Mouse (Mus musculus): ENCODE data around the gene Ttc29. TPM values are rescaled to one million over a fixed set of nuclear protein-coding genes. Genes with fewer than 3 reads are reported as not detected.
A peak's percentile ranks its signal among the peaks of the same experiment; 100 is the strongest.

Ttc29 gene
- total and polyA plus RNA-seq, 2 experiments from 2014 or later, result 0.05 TPM; not detected in 1

- Histone ChIP-seq H3K9me3 (replicated peaks; ENCODE audit: control insufficient read depth, low read length) (no peaks in the 10 kb centered on the region), H3K4me2 (ENCODE audit: low read depth, low read length) (peak within 1 kb of the TSS; percentile 52), H3K4me3 (ENCODE audit: low read depth, low read length) (peak within 1 kb of the TSS; percentile 38), H3K9ac (replicated peaks; ENCODE audit: low read depth, low read length) (no peak within 1 kb of the TSS), H3K27me3 (ENCODE audit: control insufficient read depth, insufficient read depth, low read length) (peaks cover 90% of the 10 kb centered on the region), H3K27ac (ENCODE audit: low read depth) (no peak within 1 kb of the TSS), H3K4me1 (ENCODE audit: control insufficient read depth, insufficient read depth) (no peaks in the 10 kb centered on the region), H3K36me3 (replicated peaks; ENCODE audit: control insufficient read depth, insufficient read depth, low read length) (no peaks in the 10 kb centered on the region)
- TF ChIP-seq CTCF (IDR thresholded peaks at IDR 0.05; ENCODE audit: low read depth), result no peak
- no peak for TF ChIP-seq EP300 (IDR thresholded peaks at IDR 0.05; ENCODE audit: low read depth)
- whole genome bisulfite sequencing, result 0% methylated on average over 54 of the region's 54 CpGs
- ATAC-seq (ENCODE audit: insufficient read depth, low read depth) (no peak), DNase-seq (ENCODE audit: low spot score) (no peak)
These were observed 223.1 kb downstream of the Ttc29 start, which contains the start of gene Pou4f2 for GRCm38 (mm10) chr8:78436071-78436651. Gene Pou4f2, minus strand, starts transcription at chr8:78436645.

GRCm38 (mm10) chr8:78436661-78437060 is 223.6 kb downstream of the Ttc29 start:
- Histone ChIP-seq H3K4me2 (ENCODE audit: low read depth, low read length) (peak overlapping the region; percentile 52), H3K9ac (replicated peaks; ENCODE audit: low read depth, low read length) (no peak overlapping the region), H3K36me3 (replicated peaks; ENCODE audit: control insufficient read depth, insufficient read depth, low read length) (no peaks in the 10 kb centered on the region), H3K9me3 (replicated peaks; ENCODE audit: control insufficient read depth, low read length) (no peaks in the 10 kb centered on the region), H3K27ac (ENCODE audit: low read depth) (no peak overlapping the region), H3K4me1 (ENCODE audit: control insufficient read depth, insufficient read depth) (no peaks in the 10 kb centered on the region), H3K27me3 (ENCODE audit: control insufficient read depth, insufficient read depth, low read length) (peaks cover 92% of the 10 kb centered on the region), H3K4me3 (ENCODE audit: low read depth, low read length) (peak overlapping the region; percentile 38)
- ATAC-seq (ENCODE audit: insufficient read depth, low read depth) (no peak), DNase-seq (ENCODE audit: low spot score) (no peak)
- TF ChIP-seq CTCF (IDR thresholded peaks at IDR 0.05; ENCODE audit: low read depth) (no peak), EP300 (IDR thresholded peaks at IDR 0.05; ENCODE audit: low read depth) (no peak)
- under 1% methylated on average over 16 of the region's 25 CpGs for WGBS

GRCm38 (mm10) chr8:78437140-78438045 is 224.3 kb downstream of the Ttc29 start:
- Histone ChIP-seq H3K36me3 (replicated peaks; ENCODE audit: control insufficient read depth, insufficient read depth, low read length) (no peaks in the 10 kb centered on the region), H3K9me3 (replicated peaks; ENCODE audit: control insufficient read depth, low read length) (no peaks in the 10 kb centered on the region), H3K27me3 (ENCODE audit: control insufficient read depth, insufficient read depth, low read length) (peaks cover 90% of the 10 kb centered on the region), H3K4me3 (ENCODE audit: low read depth, low read length) (peak overlapping the region; percentile 38), H3K4me2 (ENCODE audit: low read depth, low read length) (peak overlapping the region; percentile 52; the same call in 1 of the 2 replicates), H3K9ac (replicated peaks; ENCODE audit: low read depth, low read length) (no peak overlapping the region), H3K4me1 (ENCODE audit: control insufficient read depth, insufficient read depth) (no peaks in the 10 kb centered on the region), H3K27ac (ENCODE audit: low read depth) (no peak overlapping the region)
- 5% methylated on average over 32 of the region's 32 CpGs for WGBS
- DNase-seq (ENCODE audit: low spot score), result no peak
- TF ChIP-seq CTCF (IDR thresholded peaks at IDR 0.05; ENCODE audit: low read depth) (no peak), EP300 (IDR thresholded peaks at IDR 0.05; ENCODE audit: low read depth) (no peak)
- ATAC-seq (ENCODE audit: insufficient read depth, low read depth), result no peak

GRCm38 (mm10) chr8:78438121-78438520 is 225.0 kb downstream of the Ttc29 start:
- H3K4me1 ChIP-seq (ENCODE audit: control insufficient read depth, insufficient read depth), result no peaks in the 10 kb centered on the region
- no peaks in the 10 kb centered on the region for H3K36me3 ChIP-seq (replicated peaks; ENCODE audit: control insufficient read depth, insufficient read depth, low read length)
- H3K9me3 ChIP-seq (replicated peaks; ENCODE audit: control insufficient read depth, low read length), result no peaks in the 10 kb centered on the region
- H3K4me2 ChIP-seq (ENCODE audit: low read depth, low read length), result peak overlapping the region; percentile 19; the same call in 1 of the 2 replicates
- 0 out of 2 replicates have a peak overlapping the region, but pooled peaks have one; percentile 7 for H3K4me3 ChIP-seq (ENCODE audit: low read depth, low read length)
- DNase-seq (ENCODE audit: low spot score), result peak; percentile 70
- under 1% methylated on average over 16 of the region's 18 CpGs for WGBS
- H3K9ac ChIP-seq (replicated peaks; ENCODE audit: low read depth, low read length), result no peak overlapping the region
- H3K27ac ChIP-seq (ENCODE audit: low read depth), result no peak overlapping the region
- 0 out of 2 replicates have a peak, but pooled peaks have one; percentile 17 for ATAC-seq (ENCODE audit: insufficient read depth, low read depth)
- TF ChIP-seq CTCF (IDR thresholded peaks at IDR 0.05; ENCODE audit: low read depth), result no peak
- TF ChIP-seq EP300 (IDR thresholded peaks at IDR 0.05; ENCODE audit: low read depth), result no peak
- H3K27me3 ChIP-seq (ENCODE audit: control insufficient read depth, insufficient read depth, low read length), result peaks cover 86% of the 10 kb centered on the region

GRCm38 (mm10) chr8:78442781-78443180 is 229.7 kb downstream of the Ttc29 start:
- no peaks in the 10 kb centered on the region for H3K36me3 ChIP-seq (replicated peaks; ENCODE audit: control insufficient read depth, insufficient read depth, low read length)
- no peak for DNase-seq (ENCODE audit: low spot score)
- H3K27me3 ChIP-seq (ENCODE audit: control insufficient read depth, insufficient read depth, low read length), result peaks cover 46% of the 10 kb centered on the region
- H3K4me1 ChIP-seq (ENCODE audit: control insufficient read depth, insufficient read depth), result no peaks in the 10 kb centered on the region
- H3K27ac ChIP-seq (ENCODE audit: low read depth), result no peak overlapping the region
- H3K4me2 ChIP-seq (ENCODE audit: low read depth, low read length), result no peak overlapping the region
- no peaks in the 10 kb centered on the region for H3K9me3 ChIP-seq (replicated peaks; ENCODE audit: control insufficient read depth, low read length)
- no peak overlapping the region for H3K9ac ChIP-seq (replicated peaks; ENCODE audit: low read depth, low read length)
- no peak for ATAC-seq (ENCODE audit: insufficient read depth, low read depth)
- H3K4me3 ChIP-seq (ENCODE audit: low read depth, low read length), result no peak overlapping the region
- WGBS, result 69% methylated on average over 1 of the region's 1 CpGs
- TF ChIP-seq CTCF (IDR thresholded peaks at IDR 0.05; ENCODE audit: low read depth), result no peak

Other genes with a start within 250 kb of the Ttc29 start
- gene Pou4f2, start 223.3 kb downstream of the Ttc29 start, total RNA-seq (2014; rRNA removed; ENCODE audit: low replicate concordance), result not detected in 2 replicates
- gene Pou4f2, start 223.3 kb downstream of the Ttc29 start, polyA plus RNA-seq (2015; fragmentation: Nextera tagmentation; extraction: Ambion mirVana), result not detected in 2 replicates